Mouse (Mus musculus) bone marrow macrophage, adult 2 months (primary cell): ENCODE results near the gene Pde4c.

Experiments
- CTCF ChIP-seq: IDR thresholded peaks from 2 replicates; pipeline ENCODE4 v1.5.1; 2012; ENCODE audit warnings: low read depth, mild to moderate bottlenecking, low read length, moderate library complexity
- POLR2A ChIP-seq: IDR thresholded peaks from 2 replicates; pipeline ENCODE4 v1.6.1; 2012; ENCODE audit warnings: mild to moderate bottlenecking, low read depth, low read length, borderline replicate concordance

DNA sequence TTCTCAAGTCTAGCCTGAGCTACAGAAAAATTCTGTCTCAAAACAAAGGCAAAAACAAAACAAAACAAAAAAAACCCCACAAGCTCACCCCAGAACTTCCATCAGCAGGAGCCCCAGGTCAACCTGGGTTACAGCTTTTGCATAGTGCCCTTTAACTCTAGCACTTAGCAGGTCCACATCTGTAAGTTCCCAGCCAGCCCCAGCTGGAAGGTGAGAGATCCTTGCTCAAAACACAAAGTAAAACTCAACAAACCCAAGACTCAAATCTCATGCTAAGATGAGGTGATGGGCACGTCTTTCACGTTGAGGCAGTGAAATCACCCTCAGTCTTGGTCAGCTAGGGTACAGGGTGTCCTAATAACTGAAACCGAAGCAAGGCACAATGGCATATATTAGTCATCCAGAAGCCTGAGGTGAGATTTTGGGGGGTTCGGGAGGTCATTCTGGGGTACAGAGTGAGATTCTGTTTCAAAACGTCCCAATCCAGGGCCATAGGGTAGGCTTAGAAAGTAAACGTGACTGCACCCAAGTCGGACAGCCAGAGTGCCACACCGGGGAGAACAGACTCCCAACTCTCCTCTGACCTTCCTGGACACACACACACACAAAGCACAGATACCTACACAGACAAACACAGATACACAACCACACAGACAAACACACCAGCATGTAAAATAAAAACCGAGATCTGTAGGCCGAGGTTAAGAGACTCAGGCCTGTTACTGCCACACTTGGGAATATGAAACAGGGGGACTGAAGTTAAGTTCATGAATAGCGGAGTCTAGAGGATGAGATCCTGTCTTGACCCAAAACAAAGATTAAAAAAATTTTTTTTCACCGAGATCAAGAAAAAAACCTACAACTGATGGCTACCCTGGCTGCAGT is 25.9 kb upstream of the Pde4c start:
- TF ChIP-seq CTCF (no peak), POLR2A (no peak)
